Mouse (Mus musculus): ENCODE measurements around the gene Vmn2r42. TPM values are rescaled to one million over a fixed set of nuclear protein-coding genes. Genes with fewer than 3 reads are reported as not detected.
"Not testable (repeated sequence)": the region's sequence is repeated elsewhere in the genome, so short reads cannot be mapped to it uniquely, and the experiment has no call there.

The Vmn2r42 gene
- not detected for total RNA-seq (2021)

DNA sequence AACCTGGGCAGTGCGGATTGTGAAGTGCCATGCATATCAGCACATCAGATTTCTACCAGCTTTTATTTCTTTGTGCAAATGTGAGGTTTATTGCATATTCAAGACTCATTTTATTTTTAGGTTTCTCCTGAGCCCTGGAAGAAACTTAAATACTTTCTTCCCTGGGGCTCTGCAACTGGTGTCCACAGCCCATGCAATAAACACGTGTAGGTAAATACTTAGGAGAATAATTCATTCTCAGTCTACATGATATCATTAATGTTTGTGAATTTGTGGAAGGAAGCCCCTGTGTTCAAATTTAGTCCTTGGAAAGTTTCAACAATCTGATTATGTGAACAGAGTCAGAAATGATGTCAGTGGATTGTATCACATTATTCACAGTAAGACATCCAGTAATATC is at the start of gene Vmn2r42:
Gene Vmn2r42 (minus strand): TSS at position 101 of the 400 bp plus-strand sequence.
- intact Hi-C loops (cut with DNase I); DNase-seq (ENCODE audit: low spot score in 2 of 2): not testable (repeated sequence)

DNA sequence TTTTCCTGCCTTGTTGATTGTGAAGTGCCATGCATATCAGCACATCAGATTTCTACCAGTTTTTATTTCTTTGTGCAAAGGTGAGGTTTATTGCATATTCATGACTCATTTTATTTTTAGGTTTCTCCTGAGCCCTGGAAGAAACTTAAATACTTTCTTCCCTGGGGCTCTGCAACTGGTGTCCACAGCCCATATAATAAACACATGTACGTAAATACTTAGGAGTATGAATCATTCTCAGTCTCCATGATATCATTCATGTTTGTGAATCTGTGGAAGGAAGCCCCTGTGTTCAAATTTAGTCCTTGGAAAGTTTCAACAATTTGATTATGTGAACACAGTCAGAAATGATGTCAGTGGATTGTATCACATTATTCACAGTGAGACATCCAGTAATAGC is 38.6 kb downstream of the Vmn2r42 start, which contains the start of gene Vmn2r41:
Gene Vmn2r41 (minus strand): TSS at position 101 of the 400 bp plus-strand sequence.
- intact Hi-C loops (cut with DNase I); DNase-seq (ENCODE audit: low spot score in 2 of 2): not testable (repeated sequence)

Other genes starting within 250 kb of the Vmn2r42 start
- not detected for gene Vmn2r41, start 38.7 kb downstream of the Vmn2r42 start, total RNA-seq (2021)
- not detected for gene Vmn2r43, start 60.3 kb upstream of the Vmn2r42 start, total RNA-seq (2021)
- not detected for gene Vmn2r44, start 183.0 kb upstream of the Vmn2r42 start, total RNA-seq (2021)